Mouse (Mus musculus) mesoderm, embryonic 11.5 days (tissue): ENCODE measurements around the gene BC048562.
A peak's percentile ranks its signal among the peaks of the same experiment; 100 is the strongest.

Experiments used
- DNase-seq: peaks from one replicate; pipeline ENCODE4 v3.0.0-alpha.2; 2012; ENCODE audit warnings: low read depth, low spot score

Gene BC048562

DNA sequence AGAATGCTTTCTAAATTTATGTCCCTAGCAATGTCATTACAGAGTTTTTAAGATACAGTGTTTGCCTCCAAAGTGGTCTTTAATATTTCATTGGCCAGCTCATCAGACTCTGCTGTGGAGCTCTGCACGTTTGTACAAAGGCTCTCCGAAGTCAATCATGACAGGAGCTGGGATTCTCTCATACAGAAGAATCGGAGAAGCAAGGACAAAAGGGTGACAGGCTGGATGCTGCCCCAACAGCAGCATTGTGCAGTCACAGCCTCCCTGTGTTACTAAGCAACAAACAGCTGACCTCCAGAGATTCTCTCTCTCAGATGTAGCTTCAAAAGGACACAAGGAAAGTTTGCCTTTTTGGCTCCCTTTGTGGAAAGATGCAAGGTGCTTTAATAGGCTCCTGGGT, at the start of gene BC048562:
Gene BC048562 (plus strand): TSS at position 301 of the 400 bp plus-strand sequence.
- DNase-seq = no peak

DNA sequence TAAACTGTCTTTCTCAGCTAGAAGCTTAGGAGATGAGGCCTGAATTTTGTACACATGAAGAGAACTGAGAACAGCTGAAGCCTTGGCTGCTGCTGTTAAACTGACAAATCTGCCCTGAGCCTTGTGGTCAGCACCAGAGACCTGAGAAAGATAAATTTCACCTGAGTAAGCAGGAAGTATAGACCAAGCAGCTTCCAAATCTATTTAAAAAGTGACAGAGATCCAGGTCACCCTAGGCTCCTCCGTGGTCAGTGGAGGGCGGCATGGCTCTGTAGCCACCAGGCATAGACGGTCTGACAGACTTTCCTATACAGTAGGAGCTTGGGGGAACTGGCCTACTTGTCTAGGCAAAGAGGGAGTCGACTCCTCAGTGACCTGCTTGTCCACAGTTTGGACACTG, 49.5 kb upstream of the BC048562 start:
- no peak for DNase-seq

DNA sequence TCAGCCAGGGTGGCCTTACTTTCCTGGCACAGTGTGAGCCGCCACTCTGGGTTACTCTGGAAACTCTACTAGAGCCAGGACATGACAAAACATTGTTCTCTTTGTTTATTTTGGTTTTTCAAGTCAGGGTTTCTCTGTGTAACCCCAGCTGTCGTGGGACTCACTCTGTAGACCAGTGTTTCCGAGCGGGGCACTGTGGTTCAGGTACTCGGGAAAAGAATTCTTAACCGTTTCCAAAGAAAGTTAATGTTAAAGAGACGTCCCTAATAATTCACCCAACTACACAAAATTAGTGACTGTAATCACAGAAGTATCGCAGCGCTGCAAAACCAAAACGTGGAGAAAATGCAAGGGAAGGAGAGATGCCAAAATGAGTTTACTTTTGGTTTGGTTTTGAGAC, 47.7 kb upstream of the BC048562 start:
- DNase-seq = no peak

DNA sequence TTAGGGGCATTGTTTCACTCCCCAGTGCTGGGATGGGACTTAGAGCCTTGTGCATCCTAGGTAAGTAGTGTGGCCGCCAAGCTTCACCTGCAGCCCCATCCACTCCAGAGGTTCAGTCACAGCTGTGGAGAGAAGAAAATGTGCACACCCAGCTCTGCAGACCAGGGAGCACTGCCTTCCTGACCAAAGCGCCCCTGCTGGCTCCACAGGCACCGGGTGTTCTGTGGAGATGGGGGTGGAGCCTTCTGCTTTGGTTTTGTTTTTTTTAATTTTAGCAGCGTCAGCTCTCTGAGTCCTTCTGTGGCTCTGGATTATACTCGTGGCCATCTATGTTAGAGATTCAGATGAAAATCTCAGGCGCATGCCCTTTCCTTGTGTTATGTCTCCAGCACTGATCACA, 47.1 kb upstream of the BC048562 start:
- no peak for DNase-seq

DNA sequence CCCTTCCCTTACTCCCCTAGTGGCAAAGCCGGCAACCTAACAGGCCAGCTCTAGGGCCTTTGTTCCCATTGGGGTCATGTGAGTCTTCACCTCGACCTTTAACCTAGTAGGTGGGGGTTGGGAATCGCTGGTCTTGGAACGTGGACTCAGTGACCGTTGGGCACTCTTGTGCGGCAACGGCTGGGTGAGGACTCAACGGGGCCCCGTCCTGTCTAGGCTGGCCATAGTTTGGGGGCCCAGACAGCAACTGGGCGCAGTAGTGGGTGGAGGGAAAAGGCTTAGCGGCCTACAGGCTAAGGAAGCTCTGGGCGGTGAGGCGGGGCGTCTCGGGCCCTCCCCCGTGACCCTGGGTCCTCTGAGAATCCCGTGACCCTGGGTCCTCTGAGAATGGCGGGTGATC, 43.6 kb upstream of the BC048562 start, which contains the start of gene 1700102P08Rik:
Gene 1700102P08Rik (plus strand): TSS at position 130 of the 400 bp plus-strand sequence.
- peak; percentile 12 for DNase-seq

GRCm38 (mm10) chr9:108394191-108394590, 42.1 kb upstream of the BC048562 start:
- no peak for DNase-seq

DNA sequence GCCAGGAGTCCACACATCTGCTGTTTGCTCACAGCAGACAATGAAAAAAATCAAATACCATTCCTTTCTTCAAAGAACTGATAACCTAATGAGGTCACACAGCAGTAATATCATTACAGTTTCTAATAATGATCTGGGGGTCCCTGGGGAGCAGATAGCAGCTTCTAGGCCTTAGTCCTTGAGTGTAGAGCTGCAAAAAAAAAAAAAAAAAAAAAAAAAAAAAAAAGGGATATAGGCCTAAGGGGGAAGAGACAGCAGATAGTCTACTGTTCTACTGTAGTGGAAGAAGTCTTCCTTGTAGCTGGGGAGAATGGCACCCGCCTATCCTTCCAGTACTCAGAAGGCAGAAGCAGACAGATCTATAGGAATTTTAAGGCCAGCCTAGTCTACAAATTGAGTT, 40.9 kb upstream of the BC048562 start:
- no peak for DNase-seq

- no peak for DNase-seq
Observed at GRCm38 (mm10) chr9:108398324-108398723, 38.0 kb upstream of the BC048562 start.

DNA sequence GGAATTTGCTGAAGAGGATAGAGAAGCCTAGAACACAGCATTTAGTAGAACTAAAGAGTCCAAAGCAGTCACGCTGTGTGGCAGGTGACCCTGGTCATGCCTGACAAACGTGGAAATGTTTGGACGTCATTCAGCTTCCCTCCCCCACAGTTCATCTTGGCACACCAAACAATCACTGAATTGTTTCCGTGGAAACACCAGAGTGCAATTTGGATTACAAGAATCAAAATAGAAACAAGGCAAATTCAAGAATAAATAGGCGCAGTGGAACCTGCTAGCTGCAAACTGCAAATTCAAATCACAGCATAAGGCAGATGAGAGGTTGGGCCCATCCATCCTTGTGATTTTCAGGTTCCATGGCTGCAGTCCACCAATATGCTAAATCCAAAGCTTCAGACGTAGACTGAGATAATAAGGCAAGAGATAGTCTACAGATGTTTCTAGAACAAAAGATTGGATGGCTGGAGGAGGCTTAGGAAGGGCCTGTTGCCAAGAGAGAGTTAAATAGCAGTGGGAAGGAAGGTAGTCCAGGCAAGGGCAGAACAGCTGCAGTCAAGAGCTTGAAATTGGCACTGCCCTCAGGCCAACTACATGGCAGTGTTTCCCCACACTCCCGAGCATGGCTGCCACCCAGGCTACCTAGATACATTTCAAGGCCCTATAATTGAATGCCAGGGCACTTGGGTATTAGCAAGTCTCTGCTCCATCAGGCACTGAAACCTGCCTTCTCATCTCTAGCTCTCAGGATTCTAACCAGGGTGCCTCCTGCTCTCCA, 34.9 kb upstream of the BC048562 start:
- no peak for DNase-seq

GRCm38 (mm10) chr9:108403081-108403480, 33.2 kb upstream of the BC048562 start:
- DNase-seq = no peak

GRCm38 (mm10) chr9:108404451-108404850, 31.8 kb upstream of the BC048562 start:
- no peak for DNase-seq

GRCm38 (mm10) chr9:108409535-108409934, 26.7 kb upstream of the BC048562 start:
- DNase-seq = no peak

GRCm38 (mm10) chr9:108411381-108411942, 24.8 kb upstream of the BC048562 start:
- DNase-seq = no peak

DNA sequence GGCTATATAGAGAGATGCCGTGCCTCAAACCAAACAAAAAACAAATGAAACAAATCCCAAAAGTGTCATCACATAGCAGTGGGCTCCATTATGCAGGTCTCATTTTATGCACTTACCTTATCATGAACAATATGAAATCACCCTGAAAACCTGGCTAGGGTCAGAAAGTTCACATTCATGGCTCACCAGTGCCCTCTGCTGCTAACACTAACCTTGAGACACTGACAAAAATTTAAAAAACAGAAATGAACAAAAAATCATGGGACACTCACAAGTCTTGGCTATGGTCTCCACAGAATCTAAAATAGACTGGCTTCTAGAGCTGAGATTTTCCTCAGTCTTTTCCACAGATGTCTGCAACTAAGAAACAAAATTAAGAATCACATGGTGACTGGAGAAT, 24.1 kb upstream of the BC048562 start:
- no peak for DNase-seq

DNA sequence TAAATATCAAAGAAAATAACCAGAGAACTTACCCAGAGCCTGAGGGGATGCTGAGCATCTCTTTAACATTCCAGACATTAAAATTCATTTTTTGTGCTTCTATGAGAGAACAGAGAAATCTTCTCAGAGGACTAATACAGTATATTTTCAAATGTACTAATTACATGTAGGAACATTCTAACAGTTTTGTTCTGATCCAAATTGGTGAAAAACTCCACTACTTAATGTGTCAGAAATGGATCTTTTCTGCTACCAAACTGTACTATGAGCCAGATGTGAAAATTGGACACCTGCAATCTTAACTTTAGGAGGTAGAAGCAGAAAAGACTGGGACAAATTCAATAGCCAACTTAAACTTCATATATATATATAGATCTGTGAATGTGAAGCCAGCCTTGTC, 7.9 kb upstream of the BC048562 start, which contains the start of gene Ccdc36:
Gene Ccdc36 (minus strand): TSS at position 101 of the 400 bp plus-strand sequence.
- DNase-seq = no peak

DNA sequence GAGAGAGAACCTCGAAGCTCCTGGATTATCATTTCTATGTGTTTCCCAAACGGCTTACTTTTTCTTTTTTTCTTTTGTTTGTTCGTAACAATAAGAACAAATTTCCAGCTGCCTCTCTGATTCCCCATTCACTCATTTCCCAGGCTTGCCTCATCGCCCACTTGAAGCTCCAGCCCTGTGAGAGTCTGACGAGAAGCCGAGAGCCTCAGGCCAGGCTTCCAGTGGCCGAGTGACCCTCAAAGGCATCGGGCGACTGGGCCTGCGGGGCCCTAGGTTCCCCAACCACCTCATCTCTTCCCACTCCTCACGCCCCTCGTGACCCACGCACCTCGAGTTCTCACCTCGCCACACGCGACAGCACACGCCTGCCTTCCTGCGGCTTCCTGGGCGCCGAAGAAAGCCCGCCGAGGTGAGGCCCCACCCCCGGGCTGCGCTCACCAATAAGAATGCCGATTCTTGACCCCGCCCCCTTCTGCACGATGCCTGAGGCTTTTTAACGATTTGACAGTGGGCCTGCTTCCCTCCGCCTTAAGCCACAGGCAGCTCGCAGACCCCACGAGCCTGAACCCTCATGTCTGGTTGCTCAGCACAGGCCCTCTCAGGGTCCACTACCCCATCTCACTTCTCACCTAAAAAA, 4.7 kb upstream of the BC048562 start:
- DNase-seq = peak; percentile 54

GRCm38 (mm10) chr9:108439176-108439575, 2.9 kb downstream of the BC048562 start:
- no peak for DNase-seq

- no peak for DNase-seq
Observed at GRCm38 (mm10) chr9:108440485-108440884, 4.2 kb downstream of the BC048562 start.

DNA sequence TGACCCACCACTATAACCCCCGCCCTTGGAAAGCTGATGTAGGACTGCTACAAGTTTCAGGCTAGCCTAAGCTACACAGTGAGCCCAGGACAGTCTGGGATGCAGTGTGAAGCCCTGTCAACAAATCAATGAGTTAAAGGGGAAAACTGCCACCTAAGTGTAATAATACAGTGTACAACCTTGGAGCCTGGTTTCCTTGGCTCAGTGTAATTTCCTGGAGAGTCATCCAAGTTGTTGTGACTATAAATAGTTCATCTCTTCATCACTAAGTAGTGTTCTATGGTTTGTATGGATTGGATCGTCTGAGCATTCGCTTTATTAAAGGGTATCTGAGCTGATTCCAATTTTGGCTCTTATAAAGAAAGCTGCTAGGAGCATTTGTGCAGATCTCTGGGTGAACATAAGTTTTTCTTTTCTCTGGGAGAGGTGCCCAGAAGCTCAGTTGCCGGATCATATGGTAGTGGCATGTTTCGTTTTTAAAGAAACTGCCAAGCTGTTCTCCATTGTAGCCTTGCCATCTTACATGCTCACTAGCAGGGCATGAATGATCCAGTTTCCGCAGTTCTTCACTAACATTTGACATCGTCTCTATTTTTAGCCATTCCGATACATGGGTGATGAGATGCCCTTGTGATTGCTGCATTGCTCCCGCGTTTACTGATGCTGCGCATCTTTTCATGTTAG, 5.1 kb downstream of the BC048562 start:
- no peak for DNase-seq

DNA sequence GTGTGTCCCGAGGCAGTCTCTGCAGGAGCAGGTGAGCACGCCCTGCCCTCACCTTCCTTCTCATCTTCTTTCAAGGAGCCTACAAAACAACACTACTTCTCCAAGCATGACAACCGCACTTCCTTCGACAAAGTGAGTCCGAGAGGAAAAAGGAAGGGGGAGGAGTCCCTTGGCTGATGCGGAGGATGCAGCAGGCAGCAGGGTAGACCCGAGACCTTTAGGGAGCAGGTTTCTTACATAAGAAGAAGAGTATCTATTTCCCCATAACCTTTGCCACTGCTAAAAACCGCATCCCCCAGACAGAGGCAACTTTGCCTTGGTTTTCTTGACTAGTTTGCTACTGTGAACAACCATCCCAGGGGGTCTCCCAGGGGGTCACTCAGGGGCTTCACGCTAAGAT, 8.8 kb downstream of the BC048562 start:
- DNase-seq = no peak

GRCm38 (mm10) chr9:108449860-108450259, 13.6 kb downstream of the BC048562 start:
- peak; percentile 79 for DNase-seq
